Mouse (Mus musculus) fibroblast of lung, adult 2 months (primary cell): ENCODE measurements around the gene Banp.

Source experiments
- DNase-seq: peaks from one replicate; pipeline ENCODE4 v3.0.0-alpha.2; 2011; ENCODE audit warnings: low read depth

Gene Banp

DNA sequence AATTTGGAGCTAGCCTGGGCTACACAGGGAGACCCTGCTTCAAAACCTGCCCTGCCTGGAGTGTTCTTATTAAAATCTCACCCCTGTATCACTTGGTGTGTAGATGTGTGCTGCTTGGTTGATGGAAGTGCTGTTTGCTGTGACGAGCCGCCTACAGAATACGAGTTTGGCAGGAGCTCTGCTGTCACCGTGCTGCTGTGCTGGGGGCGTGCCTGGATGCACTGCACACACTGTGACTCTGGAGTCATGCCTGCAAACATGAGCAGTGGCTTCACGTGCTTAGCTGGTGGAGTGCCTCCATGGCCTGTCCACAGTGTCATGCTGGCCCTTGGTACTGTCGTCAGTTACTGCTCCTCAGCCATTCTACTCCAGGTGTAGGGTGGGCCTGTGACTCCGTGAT lies 109.4 kb downstream of the Banp start:
- no peak for DNase-seq

DNA sequence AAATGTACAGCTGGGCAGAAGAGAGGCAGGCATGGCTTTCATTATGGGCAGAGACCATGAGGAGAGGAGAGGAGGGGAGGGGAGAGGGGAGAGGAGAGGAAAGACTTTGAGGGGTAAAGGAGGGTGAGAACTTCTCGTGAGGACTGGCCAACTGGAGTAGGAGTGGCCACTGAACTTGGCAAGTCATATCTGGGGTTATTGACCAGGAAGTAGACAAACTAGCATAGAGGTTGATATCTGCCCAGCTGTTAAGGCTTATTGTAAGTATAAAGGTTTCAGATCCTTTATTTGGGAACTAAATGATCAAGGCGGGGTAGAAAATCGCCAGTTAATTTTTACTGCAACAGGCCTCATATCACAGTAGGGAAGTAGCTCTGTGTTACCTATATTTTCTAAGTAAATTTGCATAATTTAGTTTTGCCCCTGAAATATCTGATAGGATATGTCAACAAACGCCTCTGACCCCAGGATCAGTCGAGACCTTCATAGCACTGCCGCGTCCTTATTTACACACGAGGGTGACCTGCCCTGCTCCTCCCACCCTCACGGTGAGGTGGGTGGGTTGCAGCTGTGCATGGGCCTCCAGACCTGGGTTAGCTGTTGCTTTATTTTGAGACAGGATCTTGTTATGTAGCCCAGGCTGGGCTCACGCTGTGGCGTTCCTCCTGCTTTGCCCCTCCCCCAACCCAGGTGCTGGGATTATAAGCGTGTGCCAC lies 113.1 kb downstream of the Banp start:
- no peak for DNase-seq

DNA sequence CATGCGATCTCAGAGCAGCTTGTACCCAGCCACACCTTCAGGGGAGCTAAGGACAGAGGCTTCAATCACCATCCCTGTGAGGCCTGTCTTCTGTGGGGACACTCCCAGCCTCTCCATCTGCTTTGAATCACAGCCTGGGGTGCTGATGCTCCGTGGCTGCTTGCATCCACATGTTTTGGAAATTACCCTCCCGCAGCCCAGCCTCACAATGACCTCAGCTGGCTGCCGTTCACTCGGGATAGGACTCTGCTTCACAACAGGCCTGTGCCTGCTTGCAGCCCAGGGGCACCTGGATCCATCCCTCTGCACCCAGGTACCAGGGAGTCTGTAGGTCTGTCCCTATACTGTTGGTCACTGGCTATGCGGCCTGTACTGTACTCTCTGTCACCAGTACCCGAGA lies 114.8 kb downstream of the Banp start:
- DNase-seq: no peak

DNA sequence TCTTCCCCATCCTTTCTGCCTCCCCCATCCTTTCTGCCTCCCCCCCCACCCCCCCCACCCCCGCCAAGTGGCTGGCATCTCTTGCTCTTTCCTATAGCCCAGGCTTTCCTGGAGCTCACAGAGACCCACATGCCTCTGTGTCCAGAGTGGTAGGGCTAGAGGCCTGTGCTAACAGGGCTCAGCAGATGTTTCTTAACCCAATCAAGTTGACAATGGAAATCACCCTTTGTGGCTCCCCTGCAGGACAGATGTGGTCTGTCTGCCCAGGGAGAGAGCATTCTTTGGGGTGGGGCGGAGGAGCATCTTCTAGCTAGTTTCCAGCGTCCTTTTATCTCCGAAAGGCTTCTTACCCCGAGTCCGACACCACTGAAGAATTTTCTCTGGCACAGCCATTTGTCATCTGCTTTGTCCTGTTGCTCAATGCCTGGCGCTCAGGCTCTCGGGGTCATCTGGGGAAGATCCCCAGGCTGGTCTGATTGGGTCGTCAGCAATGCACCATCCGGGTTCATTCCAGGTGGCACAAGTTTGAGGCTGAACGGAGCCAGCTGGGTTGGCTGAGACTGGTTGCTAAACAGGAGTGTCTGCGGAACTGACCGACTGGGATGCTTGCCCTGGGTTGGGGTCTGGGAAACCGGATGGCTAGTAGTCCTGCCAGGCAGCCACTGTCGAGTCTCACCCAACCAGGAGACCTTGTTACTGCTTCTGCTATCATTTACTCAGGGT lies 118.4 kb downstream of the Banp start:
- DNase-seq: no peak

DNA sequence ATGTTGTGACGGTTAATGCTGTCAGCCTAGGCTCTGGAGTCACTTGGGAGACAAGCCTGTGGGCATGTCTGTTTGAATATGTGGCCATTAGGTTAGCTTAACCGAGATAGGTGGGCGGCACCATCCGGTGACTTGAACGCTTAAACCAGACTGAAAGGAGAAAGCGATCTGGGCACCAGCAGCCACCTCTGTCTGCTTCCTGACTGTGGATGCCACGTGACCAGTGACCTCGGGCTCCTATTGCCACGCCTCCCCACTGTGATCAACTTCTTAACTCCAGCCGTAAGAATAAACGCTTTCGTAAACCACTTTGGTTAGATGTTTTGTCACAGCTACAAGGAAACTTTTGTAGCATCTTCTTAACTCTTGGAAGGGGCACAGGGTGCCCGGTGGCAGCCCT lies 119.1 kb downstream of the Banp start:
- no peak for DNase-seq

DNA sequence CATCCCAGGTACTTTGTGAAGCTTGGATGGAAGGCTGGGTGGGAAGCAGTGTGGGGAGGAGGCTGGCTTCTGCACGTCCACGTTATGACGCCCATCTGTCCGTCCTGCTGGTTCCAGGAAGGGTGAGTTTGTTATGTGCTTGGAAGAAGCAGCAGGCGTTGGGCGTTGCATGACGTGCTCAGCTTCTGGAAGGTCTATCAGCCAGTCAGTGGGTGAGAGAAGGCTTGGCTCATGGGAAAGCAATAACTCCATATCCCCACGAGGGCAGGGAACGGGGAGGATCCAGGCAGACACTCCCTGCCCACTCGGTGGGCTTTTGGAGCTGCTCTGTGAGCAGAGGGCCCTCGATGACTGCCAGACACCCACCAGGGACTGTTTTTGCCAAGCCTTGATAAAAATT lies 119.7 kb downstream of the Banp start:
- no peak for DNase-seq

DNA sequence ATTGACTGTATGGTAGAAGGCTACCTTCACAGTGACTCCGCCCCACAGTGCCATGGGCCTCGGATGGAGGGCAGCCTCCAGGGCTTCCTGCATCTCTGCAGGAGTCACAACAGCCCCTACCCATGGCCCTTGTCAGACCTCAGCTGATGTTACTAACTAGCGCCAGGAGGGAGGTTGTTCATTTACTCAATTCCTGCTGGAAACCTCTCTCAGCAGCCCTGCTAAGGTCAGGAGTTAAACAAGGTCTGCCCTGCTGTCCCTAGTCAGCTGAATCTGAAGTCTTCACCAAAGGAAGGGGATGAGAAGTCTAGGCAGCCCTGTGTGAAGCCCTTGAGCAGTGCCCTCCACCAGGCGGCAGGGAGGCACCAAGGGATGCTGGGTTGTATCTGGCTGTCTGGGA lies 121.6 kb downstream of the Banp start:
- DNase-seq: no peak

DNA sequence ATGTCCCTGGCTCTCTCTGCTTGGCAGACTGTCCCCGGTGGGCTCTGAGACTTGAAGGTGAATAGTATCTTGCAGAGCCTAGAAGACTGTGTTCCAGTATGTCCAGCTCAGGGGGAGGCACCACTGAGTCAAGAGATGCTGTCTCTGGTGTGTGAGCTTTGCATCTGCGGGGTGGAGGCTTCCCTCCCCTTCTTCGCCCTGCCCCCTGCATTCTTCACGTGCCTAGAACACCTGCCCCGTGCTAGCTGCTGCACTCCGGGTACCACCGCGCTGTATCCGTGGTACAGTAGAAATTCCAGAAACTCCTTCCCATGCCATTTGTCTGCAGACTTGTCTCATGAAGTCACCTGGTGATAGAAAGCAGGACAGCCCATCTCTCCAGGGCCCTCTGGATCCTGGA lies 124.4 kb downstream of the Banp start:
- no peak for DNase-seq

DNA sequence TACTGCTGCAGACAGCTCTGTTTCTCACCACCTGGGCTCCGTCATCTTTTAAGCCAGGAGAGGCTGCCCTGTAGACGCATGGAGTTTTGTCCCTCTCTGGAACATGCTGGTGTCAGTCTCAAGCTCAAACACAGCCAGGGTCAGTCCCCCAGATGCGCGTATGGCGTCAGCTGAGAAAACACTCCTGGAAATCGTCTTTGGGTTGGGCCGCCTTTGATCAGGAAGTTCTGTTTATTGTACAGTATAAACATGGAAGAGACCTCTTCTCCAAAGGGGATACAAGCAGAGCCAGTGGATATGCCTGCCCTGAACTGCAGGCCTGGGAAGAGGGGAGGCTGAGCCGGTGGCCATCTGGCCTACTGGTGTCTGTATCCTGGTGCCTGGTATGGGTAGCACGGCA lies 124.9 kb downstream of the Banp start:
- no peak for DNase-seq

DNA sequence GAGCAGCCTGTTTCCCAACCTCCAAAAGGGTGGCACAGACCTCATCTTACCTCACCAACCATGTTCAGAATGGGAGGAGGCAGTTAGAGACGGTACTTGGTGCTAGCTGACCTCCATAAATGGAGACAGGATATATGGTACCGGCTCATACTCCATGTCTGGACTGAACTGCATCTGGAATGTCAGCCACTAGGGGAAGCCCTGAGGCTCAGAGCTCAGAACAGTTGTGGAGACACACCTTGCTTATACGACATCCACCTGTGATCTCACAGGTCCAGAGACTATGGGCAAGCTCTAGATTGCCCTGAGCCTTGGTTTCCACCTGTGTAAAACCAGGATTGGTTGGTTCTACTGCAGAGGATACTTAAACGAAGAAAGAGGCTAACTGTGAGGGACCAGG lies 125.4 kb downstream of the Banp start:
- no peak for DNase-seq

DNA sequence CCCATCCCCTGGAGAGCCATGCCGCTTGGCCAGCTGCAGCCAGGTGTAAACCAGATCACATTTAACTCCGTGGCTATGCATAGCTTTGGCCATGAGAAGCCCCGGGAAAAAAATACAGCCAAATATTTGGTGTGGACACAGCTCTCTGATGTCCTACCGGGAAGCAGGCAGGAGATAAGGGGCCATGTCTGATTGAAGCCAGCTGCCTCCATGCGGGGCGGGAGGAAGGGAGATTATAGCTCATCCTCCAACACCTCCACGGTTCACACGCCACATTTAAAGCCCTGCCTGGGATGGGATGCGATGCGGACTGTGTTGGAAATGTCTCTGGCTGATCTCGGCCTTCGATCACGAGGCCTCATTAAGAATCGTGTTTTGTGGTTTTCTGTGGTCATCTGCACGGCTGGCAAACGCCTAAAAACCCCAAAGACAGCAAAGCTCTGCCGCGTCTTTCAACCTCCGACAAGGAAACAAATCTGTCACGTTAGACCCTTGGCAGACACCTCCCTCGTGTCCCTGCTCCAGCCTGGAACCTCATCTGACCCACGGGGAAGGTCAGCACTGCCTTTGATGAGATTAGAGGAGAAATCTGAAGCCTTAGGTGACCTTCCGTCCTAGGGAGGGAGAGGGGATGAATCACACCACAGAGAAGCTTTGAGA lies 126.8 kb downstream of the Banp start:
- no peak for DNase-seq

DNA sequence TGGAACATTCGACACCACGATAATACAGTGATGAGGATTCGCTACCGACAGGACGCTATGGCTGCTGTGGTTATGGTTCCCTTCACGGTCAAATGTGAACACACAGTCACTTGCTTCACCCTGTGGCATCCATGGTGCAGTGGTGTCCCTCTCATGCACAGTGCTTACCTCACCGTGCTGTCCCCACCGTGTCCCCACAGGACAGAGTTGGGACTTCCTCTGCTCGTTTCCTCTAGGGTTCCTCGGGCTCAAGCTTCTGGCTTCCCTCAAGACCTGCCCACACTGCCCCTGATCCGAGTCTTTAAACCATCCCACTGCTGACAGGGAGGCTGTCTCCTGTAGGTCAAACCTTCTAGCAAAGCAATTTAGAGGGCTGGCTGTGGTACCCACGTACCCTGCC lies 128.8 kb downstream of the Banp start:
- no peak for DNase-seq
